Mouse (Mus musculus) CH12.LX (cell line): Measurements from ENCODE around the gene Slc4a5. TPM values are rescaled to one million over a fixed set of nuclear protein-coding genes. Genes with fewer than 3 reads are reported as not detected.

Experiments used
- DNase-seq: peaks from one replicate; pipeline ENCODE4 v3.0.0-alpha.2; 2013; ENCODE audit errors: extremely low read depth
- H3K27ac ChIP-seq: 2 replicates; pipeline ENCODE4 v1.5.1; 2012; ENCODE audit warnings: low read depth, mild to moderate bottlenecking, control low read depth, moderate library complexity; ENCODE audit not compliant: insufficient read depth
- H3K27me3 ChIP-seq: replicated peaks from 2 replicates; pipeline ENCODE3; 2012; ENCODE audit warnings: inconsistent platforms
- H3K36me3 ChIP-seq, 2 experiments: replicated peaks in 1 of 2; 2 replicates each; pipeline versions ENCODE3 to v1.6.1; 2012; ENCODE audit warnings: inconsistent platforms in 1 of 2, low read length in 1 of 2, mild to moderate bottlenecking in 1 of 2, mixed read lengths in 1 of 2, moderate library complexity in 1 of 2; ENCODE audit not compliant: control insufficient read depth in 1 of 2, insufficient read depth in 1 of 2
- H3K4me1 ChIP-seq, 2 experiments: 2 replicates each; pipeline ENCODE4 v1.6.1; 2012; ENCODE audit warnings: inconsistent platforms in 1 of 2, moderate library complexity in 1 of 2; ENCODE audit not compliant: insufficient read depth in 2 of 2, control insufficient read depth in 1 of 2
- H3K4me2 ChIP-seq: 2 replicates; pipeline ENCODE4 v1.6.1; 2012; ENCODE audit warnings: low read depth, mild to moderate bottlenecking, control low read depth; ENCODE audit not compliant: poor library complexity, insufficient read depth, severe bottlenecking
- H3K4me3 ChIP-seq, 3 experiments: fragments of 150-350 bp in 1 of 3; sonication (generic) in 1 of 3; replicated peaks in 1 of 3; 2 replicates each; pipeline versions ENCODE3 to v1.5.1; 2011 to 2012; ENCODE audit warnings: low read depth in 2 of 3, low read length in 2 of 3, mild to moderate bottlenecking in 2 of 3, moderate library complexity in 2 of 3, control low read depth in 1 of 3, improper control_type of control experiment in 1 of 3, inconsistent platforms in 1 of 3, mixed read lengths in 1 of 3; ENCODE audit not compliant: poor library complexity in 1 of 3
- H3K79me2 ChIP-seq: replicated peaks from 2 replicates; pipeline ENCODE4 v1.6.1; 2012; ENCODE audit warnings: mild to moderate bottlenecking, moderate library complexity; ENCODE audit not compliant: control insufficient read depth, poor library complexity, insufficient read depth, severe bottlenecking; ENCODE audit errors: extremely low read depth
- H3K9ac ChIP-seq: 2 replicates; pipeline ENCODE4 v1.6.1; 2012; ENCODE audit warnings: low read depth, mild to moderate bottlenecking, control low read depth, moderate library complexity; ENCODE audit not compliant: insufficient read depth
- H3K9me3 ChIP-seq: replicated peaks from 2 replicates; pipeline ENCODE3; 2012; ENCODE audit warnings: low read length, inconsistent platforms, mixed read lengths
- CHD1 ChIP-seq: IDR thresholded peaks from 2 replicates; pipeline ENCODE4 v1.6.1; 2012; ENCODE audit warnings: low read depth, low read length, improper control_type of control experiment, inconsistent platforms
- E2F4 ChIP-seq: IDR thresholded peaks from 2 replicates; pipeline ENCODE4 v1.6.1; 2011; ENCODE audit warnings: low read depth, low read length, improper control_type of control experiment; ENCODE audit not compliant: insufficient replicate concordance
- EP300 ChIP-seq: IDR thresholded peaks from 2 replicates; pipeline ENCODE4 v1.6.1; 2011; ENCODE audit warnings: low read length, improper control_type of control experiment
- HCFC1 ChIP-seq: IDR thresholded peaks from 2 replicates; pipeline ENCODE4 v1.6.1; 2012; ENCODE audit warnings: low read depth, mild to moderate bottlenecking, inconsistent platforms, low read length, improper control_type of control experiment
- IRF4 ChIP-seq: IDR thresholded peaks from 2 replicates; pipeline ENCODE4 v1.6.1; 2014; ENCODE audit warnings: low read depth, mild to moderate bottlenecking, inconsistent platforms, low read length, improper control_type of control experiment
- JUN ChIP-seq: IDR thresholded peaks from 2 replicates; pipeline ENCODE4 v1.6.1; 2011; ENCODE audit warnings: low read depth, mild to moderate bottlenecking, low read length, improper control_type of control experiment, moderate library complexity; ENCODE audit not compliant: insufficient read depth
- MAZ ChIP-seq: IDR thresholded peaks from 2 replicates; pipeline ENCODE4 v1.6.1; 2012; ENCODE audit warnings: low read depth, mild to moderate bottlenecking, inconsistent platforms, low read length, improper control_type of control experiment, moderate library complexity
- MXI1 ChIP-seq: IDR thresholded peaks from 2 replicates; pipeline ENCODE4 v1.6.1; 2011; ENCODE audit warnings: mild to moderate bottlenecking, low read depth, low read length, improper control_type of control experiment
- NRF1 ChIP-seq: IDR thresholded peaks from 2 replicates; pipeline ENCODE4 v1.6.1; 2014; ENCODE audit warnings: low read depth, mild to moderate bottlenecking, inconsistent platforms, low read length, improper control_type of control experiment, moderate library complexity
- PAX5 ChIP-seq: IDR thresholded peaks from 2 replicates; pipeline ENCODE4 v1.6.1; 2012; ENCODE audit warnings: low read length, inconsistent platforms, mixed read lengths
- RCOR1 ChIP-seq: conservative IDR thresholded peaks from 2 replicates; pipeline ENCODE4 v1.6.1; 2012; ENCODE audit warnings: low read depth, mild to moderate bottlenecking, inconsistent platforms, low read length, improper control_type of control experiment
- SIN3A ChIP-seq: IDR thresholded peaks from 2 replicates; pipeline ENCODE4 v1.6.1; 2012; ENCODE audit warnings: low read length, improper control_type of control experiment, inconsistent platforms
- TBP ChIP-seq: conservative IDR thresholded peaks from 2 replicates; pipeline ENCODE4 v1.6.1; 2011; ENCODE audit warnings: low read depth, low read length, improper control_type of control experiment
- USF1 ChIP-seq: IDR thresholded peaks from 2 replicates; pipeline ENCODE4 v1.6.1; 2014; ENCODE audit warnings: low read depth, mild to moderate bottlenecking, inconsistent platforms, low read length, improper control_type of control experiment
- USF2 ChIP-seq: conservative IDR thresholded peaks from 2 replicates; pipeline ENCODE4 v1.6.1; 2011; ENCODE audit warnings: low read depth, low read length, improper control_type of control experiment
- ZNF384 ChIP-seq: IDR thresholded peaks from 2 replicates; pipeline ENCODE4 v1.6.1; 2012; ENCODE audit warnings: low read depth, low read length, improper control_type of control experiment, inconsistent platforms
- dilution Hi-C: fragments of 300-500 bp; cut with MboI; formaldehyde crosslinking; loops from 2 replicates; pipeline ENCODE4 v1.14.3; 2020; ENCODE audit warnings: low sequenced_read_pairs; ENCODE audit not compliant: extremely low pct_unique_long_range_greater_than_20kb, extremely low pct_ligation_motif_present
- in situ Hi-C: fragments of 300-500 bp; cut with MboI; formaldehyde crosslinking; loops from 3 replicates; pipeline ENCODE4 v1.14.3; 2019; ENCODE audit warnings: low sequenced_read_pairs, low pct_ligation_motif_present, low pct_unique_long_range_greater_than_20kb, mixed read lengths
- polyA plus RNA-seq: library from polyadenylated mRNA; unstranded; fragments of >175 nt; gene quantifications from 2 replicates; pipeline ENCODE4 v1.2.1, GENCODE M21; 2012; ENCODE audit warnings: low read depth; ENCODE audit not compliant: insufficient read length
- total RNA-seq, 2 experiments: library from RNA; depleted of rRNA; stranded (reverse); fragments of 300-350 nt in 1 of 2; fragments of >200 nt in 1 of 2; gene quantifications; 2 replicates each; pipeline ENCODE4 v1.2.3; 2012 to 2014

The Slc4a5 gene
- total and polyA plus RNA-seq, 3 experiments = 0.13 to 0.21 TPM; not detected in 1

GRCm38 (mm10) chr6:83268144-83269010 lies 48.7 kb downstream of the Slc4a5 start (continued):
- TF ChIP-seq RCOR1 = 0 out of 2 replicates have a peak, but pooled peaks have one; percentile 35
- no peak for TF ChIP-seq CHD1
- TF ChIP-seq NRF1 = 0 out of 2 replicates have a peak, but pooled peaks have one; percentile 36
- TF ChIP-seq USF2 = no peak
- peak; percentile 66 for TF ChIP-seq HCFC1
- peak; percentile 60 for TF ChIP-seq IRF4
- peak; percentile 58 for TF ChIP-seq MXI1
- no peak for TF ChIP-seq MAZ
- TF ChIP-seq TBP = no peak
- 0 out of 2 replicates have a peak, but pooled peaks have one; percentile 34 for TF ChIP-seq EP300
- TF ChIP-seq SIN3A = peak; percentile 71
- TF ChIP-seq E2F4 = no peak
- TF ChIP-seq, all 38 proteins: peak for 20

DNA sequence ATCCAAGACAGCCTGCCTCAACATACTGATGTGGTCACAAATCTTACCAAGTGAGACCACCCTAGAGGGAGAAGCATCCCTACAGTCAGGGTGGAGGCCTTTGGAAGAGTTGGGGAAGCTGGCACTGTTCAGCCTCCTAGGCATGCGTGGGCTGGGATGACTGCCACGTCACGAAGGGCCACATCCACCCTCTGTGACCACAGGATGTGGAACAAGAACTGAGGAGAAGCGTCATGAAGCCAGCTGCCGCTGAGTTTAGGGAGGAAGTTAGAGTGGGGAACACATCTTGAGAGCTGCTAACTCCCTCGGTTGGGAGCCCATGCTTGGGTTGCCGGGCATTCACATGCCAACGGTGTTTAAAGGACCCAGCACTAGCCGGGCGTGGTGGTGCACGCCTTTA lies 54.1 kb downstream of the Slc4a5 start:
- peak; percentile 33 for DNase-seq
- dilution Hi-C loops = no loop called here

DNA sequence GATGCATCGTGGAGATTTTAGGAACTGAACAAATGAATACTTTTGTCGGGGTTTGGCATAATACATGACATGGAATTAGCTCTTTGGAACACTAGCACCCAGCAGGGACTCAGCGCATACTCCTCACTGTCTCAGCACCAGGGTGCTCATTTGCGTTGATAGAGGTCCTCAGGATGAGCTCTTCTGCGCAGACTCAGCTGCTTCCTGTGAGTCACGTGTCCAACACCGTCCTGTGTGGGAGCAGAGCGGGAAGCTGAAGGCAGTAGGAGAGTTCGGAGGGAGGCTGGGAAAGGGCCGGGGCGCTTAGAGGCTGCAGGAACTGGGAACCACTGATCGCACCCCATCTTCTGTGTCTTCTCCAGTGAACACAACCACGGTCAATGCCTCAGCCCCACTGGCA lies 57.5 kb downstream of the Slc4a5 start:
- H3K9me3 ChIP-seq = peaks cover 9% of the 10 kb centered on the region
- H3K36me3 ChIP-seq = no peaks in the 10 kb centered on the region
- H3K79me2 ChIP-seq = no peaks in the 10 kb centered on the region
- H3K27ac ChIP-seq = no peak overlapping the region
- DNase-seq = no peak
- peaks cover 26% of the 10 kb centered on the region for H3K27me3 ChIP-seq
- H3K4me3 ChIP-seq = no peak overlapping the region
- H3K4me2 ChIP-seq = no peak overlapping the region
- peaks cover 6% of the 10 kb centered on the region in 2 experiments for H3K4me1 ChIP-seq
- no peak overlapping the region for H3K9ac ChIP-seq
- TF ChIP-seq ZNF384 = no peak
- 0 out of 2 replicates have a peak, but pooled peaks have one; percentile 15 for TF ChIP-seq USF1
- peak; percentile 44; the same call in 1 of the 2 replicates for TF ChIP-seq NRF1
- TF ChIP-seq, all 38 proteins: peak for 2
- in situ Hi-C loops = loop anchor here (5.0 to 25.0 kb wide), 2 partner anchors 40 to 290 kb away; no protein-coding TSS in a partner anchor
- dilution Hi-C loops = no loop called here

More for the DNA sequence above, 54.1 kb downstream of the Slc4a5 start:
- H3K4me3 ChIP-seq = no peak overlapping the region
- peaks cover 43% of the 10 kb centered on the region for H3K27me3 ChIP-seq
- peaks cover 7% of the 10 kb centered on the region for H3K9me3 ChIP-seq
- H3K9ac ChIP-seq = no peak overlapping the region
- in situ Hi-C loops = no loop called here
- no peak for TF ChIP-seq PAX5
- TF ChIP-seq JUN = no peak
- 0 out of 2 replicates have a peak, but pooled peaks have one; percentile 9 for TF ChIP-seq NRF1
- no peak overlapping the region for H3K4me2 ChIP-seq
- H3K79me2 ChIP-seq = no peaks in the 10 kb centered on the region
- H3K4me1 ChIP-seq = peaks cover 6 to 8% of the 10 kb centered on the region in 2 experiments
- no peaks in the 10 kb centered on the region for H3K36me3 ChIP-seq
- H3K27ac ChIP-seq = no peak overlapping the region
